Mouse (Mus musculus): Measurements from ENCODE around the gene Gna12. TPM values are rescaled to one million over a fixed set of nuclear protein-coding genes. Genes with fewer than 3 reads are reported as not detected.

Gna12 gene
- total and polyA plus RNA-seq, 3 experiments: 46.0 to 55.2 TPM; not detected in 1

DNA sequence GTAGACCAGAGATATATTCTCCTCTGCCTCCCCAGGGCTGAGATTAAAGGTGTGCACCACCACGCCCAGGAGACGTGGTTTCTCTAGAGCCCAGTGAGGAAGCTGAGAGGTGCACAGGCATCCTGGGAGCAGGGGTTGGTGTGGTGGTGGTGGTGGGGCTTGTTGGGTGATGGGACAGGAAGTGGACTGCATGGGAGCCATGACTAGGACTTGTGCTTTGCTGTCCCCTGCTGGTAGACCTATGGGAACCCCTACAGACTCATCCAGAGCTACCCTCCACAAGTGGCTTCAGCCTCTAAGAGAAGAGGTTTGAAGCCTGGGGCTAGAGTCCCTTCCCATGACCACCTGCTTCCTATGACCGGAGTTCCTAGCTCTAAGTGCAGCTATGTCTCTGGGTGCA is 28.1 kb upstream of the Gna12 start:
- Histone ChIP-seq H3K79me2 (ENCODE audit: control insufficient read depth, insufficient read depth, low read length, poor library complexity) (no peaks in the 10 kb centered on the region), H3K36me3 (ENCODE audit: control insufficient read depth in 1 of 2, insufficient read depth in 2 of 2, low read length in 2 of 2) (no peaks in the 10 kb centered on the region), H3K9me3 (replicated peaks; ENCODE audit: insufficient read depth, low read length) (no peaks in the 10 kb centered on the region), H3K9ac (ENCODE audit: control insufficient read depth, low read depth, low read length, poor library complexity, severe bottlenecking) (no peak overlapping the region), H3K4me3 (ENCODE audit: control insufficient read depth in 1 of 2, insufficient read depth in 1 of 2, low read depth in 2 of 2, low read length in 2 of 2) (no peak overlapping the region), H3K27ac (ENCODE audit: control insufficient read depth, low read depth, low read length) (no peak overlapping the region), H3K4me1 (ENCODE audit: control insufficient read depth in 1 of 2, insufficient read depth in 2 of 2, low read length in 2 of 2) (no peaks in the 10 kb centered on the region), H3K27me3 (ENCODE audit: control insufficient read depth in 1 of 2, insufficient read depth in 2 of 2, low read length in 2 of 2) (no peaks in the 10 kb centered on the region)
- no peak for DNase-seq (ENCODE audit: low read depth, low spot score)
- TF ChIP-seq TBP (IDR thresholded peaks at IDR 0.05; ENCODE audit: low read depth, low read length) (no peak), CTCF (IDR thresholded peaks at IDR 0.05 in 2 of 3, conservative IDR thresholded peaks at IDR 0.05 in 1 of 3; ENCODE audit: control insufficient read depth in 1 of 3, insufficient read depth in 1 of 3, low read depth in 2 of 3, low read length in 3 of 3, poor library complexity in 1 of 3, severe bottlenecking in 1 of 3) (peak in 2 of 3 experiments; percentile 14 to 15; a peak in 3 of 6 replicates), JUND (IDR thresholded peaks at IDR 0.05; ENCODE audit: low read depth, low read length) (no peak)

DNA sequence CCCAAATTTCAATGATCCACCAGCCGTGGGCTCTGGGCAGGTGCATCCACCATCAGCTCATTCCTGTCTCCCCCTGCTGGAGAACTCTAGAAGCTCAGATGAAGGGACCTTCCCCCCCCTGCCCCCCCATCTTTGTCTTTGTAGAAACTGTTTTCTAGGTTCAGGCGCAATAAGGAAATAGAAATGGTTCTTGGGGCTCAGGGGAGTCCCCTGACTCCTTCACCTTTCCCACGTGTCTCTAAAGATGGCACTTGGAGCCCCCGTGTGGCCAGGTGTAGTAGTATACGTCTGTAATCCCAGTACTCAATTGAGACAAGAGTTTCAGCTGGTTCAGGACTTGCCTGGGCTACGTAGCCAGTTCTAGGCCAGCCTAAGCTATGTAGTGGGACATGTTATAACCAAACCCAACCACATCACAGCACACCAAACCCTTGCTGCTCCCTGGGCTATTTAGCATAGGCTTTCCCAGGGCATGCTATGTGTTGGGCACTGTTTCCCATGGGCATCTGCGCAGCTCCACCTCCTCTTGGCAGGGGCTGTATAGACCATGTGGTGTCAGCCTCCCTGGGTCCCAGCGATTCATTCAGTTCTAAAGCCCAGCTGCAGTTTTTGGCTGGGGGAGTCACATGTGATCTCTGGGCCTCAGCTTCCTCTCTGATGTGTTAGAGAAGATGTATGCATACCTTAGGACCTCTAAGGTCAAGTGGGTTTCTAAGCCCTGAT is 27.4 kb upstream of the Gna12 start:
- Histone ChIP-seq H3K9me3 (replicated peaks; ENCODE audit: insufficient read depth, low read length) (no peaks in the 10 kb centered on the region), H3K4me1 (ENCODE audit: control insufficient read depth in 1 of 2, insufficient read depth in 2 of 2, low read length in 2 of 2) (no peaks in the 10 kb centered on the region), H3K27ac (ENCODE audit: control insufficient read depth, low read depth, low read length) (no peak overlapping the region), H3K79me2 (ENCODE audit: control insufficient read depth, insufficient read depth, low read length, poor library complexity) (no peaks in the 10 kb centered on the region), H3K9ac (ENCODE audit: control insufficient read depth, low read depth, low read length, poor library complexity, severe bottlenecking) (no peak overlapping the region), H3K36me3 (ENCODE audit: control insufficient read depth in 1 of 2, insufficient read depth in 2 of 2, low read length in 2 of 2) (no peaks in the 10 kb centered on the region), H3K27me3 (ENCODE audit: control insufficient read depth in 1 of 2, insufficient read depth in 2 of 2, low read length in 2 of 2) (no peaks in the 10 kb centered on the region), H3K4me3 (ENCODE audit: control insufficient read depth in 1 of 2, insufficient read depth in 1 of 2, low read depth in 2 of 2, low read length in 2 of 2) (no peak overlapping the region)
- TF ChIP-seq UBTF (IDR thresholded peaks at IDR 0.05; ENCODE audit: borderline replicate concordance, insufficient read depth, low read depth, low read length) (no peak), ZMIZ1 (IDR thresholded peaks at IDR 0.05; ENCODE audit: low read depth, low read length) (no peak), SMC3 (IDR thresholded peaks at IDR 0.05; ENCODE audit: low read depth, low read length) (peak; percentile 35), TCF12 (IDR thresholded peaks at IDR 0.05; ENCODE audit: low read depth, low read length) (no peak), NELFE (IDR thresholded peaks at IDR 0.05; ENCODE audit: low read depth, low read length) (no peak), MXI1 (IDR thresholded peaks at IDR 0.05; ENCODE audit: low read depth, low read length) (no peak), CTCF (IDR thresholded peaks at IDR 0.05 in 2 of 3, conservative IDR thresholded peaks at IDR 0.05 in 1 of 3; ENCODE audit: control insufficient read depth in 1 of 3, insufficient read depth in 1 of 3, low read depth in 2 of 3, low read length in 3 of 3, poor library complexity in 1 of 3, severe bottlenecking in 1 of 3) (peak in 2 of 3 experiments; percentile 33 to 54; a peak in 3 of 6 replicates), ELF1 (IDR thresholded peaks at IDR 0.05; ENCODE audit: low read depth, low read length) (no peak), TAL1 (IDR thresholded peaks at IDR 0.05; ENCODE audit: low read length) (no peak), MAZ (IDR thresholded peaks at IDR 0.05; ENCODE audit: low read depth, low read length) (no peak), MAFK (IDR thresholded peaks at IDR 0.05; ENCODE audit: borderline replicate concordance, low read depth, low read length) (no peak), POLR2A (IDR thresholded peaks at IDR 0.05; ENCODE audit: control insufficient read depth in 1 of 2, insufficient read depth in 1 of 2, low read depth in 1 of 2, low read length in 2 of 2, poor library complexity in 1 of 2) (no peak), ZKSCAN1 (IDR thresholded peaks at IDR 0.05; ENCODE audit: low read depth, low read length) (no peak), ETS1 (IDR thresholded peaks at IDR 0.05; ENCODE audit: low read depth, low read length) (no peak), USF2 (IDR thresholded peaks at IDR 0.05; ENCODE audit: borderline replicate concordance in 1 of 2, insufficient read depth in 1 of 2, low read depth in 1 of 2, low read length in 2 of 2) (no peak), E2F4 (IDR thresholded peaks at IDR 0.05; ENCODE audit: borderline replicate concordance, low read depth, low read length) (no peak), TBP (IDR thresholded peaks at IDR 0.05; ENCODE audit: low read depth, low read length) (no peak), ZC3H11A (IDR thresholded peaks at IDR 0.05; ENCODE audit: low read depth, low read length) (no peak), NRF1 (IDR thresholded peaks at IDR 0.05; ENCODE audit: insufficient read depth, low read depth, low read length, poor library complexity, severe bottlenecking) (no peak), HCFC1 (IDR thresholded peaks at IDR 0.05; ENCODE audit: low read depth, low read length) (no peak), USF1 (IDR thresholded peaks at IDR 0.05; ENCODE audit: low read depth, low read length) (no peak), RCOR1 (IDR thresholded peaks at IDR 0.05; ENCODE audit: low read depth, low read length) (no peak), KAT2A (conservative IDR thresholded peaks at IDR 0.05; ENCODE audit: low read depth, low read length) (no peak), MAX (IDR thresholded peaks at IDR 0.05; ENCODE audit: low read length) (no peak), ZNF384 (IDR thresholded peaks at IDR 0.05; ENCODE audit: low read depth, low read length) (no peak), RAD21 (IDR thresholded peaks at IDR 0.05; ENCODE audit: low read depth, low read length) (peak; percentile 5; the same call in 1 of the 2 replicates), GATA1 (IDR thresholded peaks at IDR 0.05; ENCODE audit: low read depth, low read length) (no peak)
- no peak for DNase-seq (ENCODE audit: low read depth, low spot score)

Data from MEL (cell line).